Mouse (Mus musculus) fat pad, adult 2 months (tissue): ENCODE measurements around the gene Zfp746.
"Not testable (repeated sequence)": the region's sequence is repeated elsewhere in the genome, so short reads cannot be mapped to it uniquely, and the experiment has no call there.

Source experiments
- DNase-seq: peaks from one replicate; pipeline ENCODE4 v3.0.0-alpha.2; 2011; ENCODE audit warnings: low read depth, low spot score; ENCODE audit errors: extremely low read depth

Zfp746 gene

GRCm38 (mm10) chr6:48086471-48086878 lies at the start of gene Zfp746:
Gene Zfp746 (minus strand): TSS chr6:48086593.
- DNase-seq = no peak

- not testable (repeated sequence) for DNase-seq
Measured at GRCm38 (mm10) chr6:48121092-48121491, 34.7 kb upstream of the Zfp746 start.

GRCm38 (mm10) chr6:48116036-48116435 lies 29.6 kb upstream of the Zfp746 start:
- DNase-seq = no peak

GRCm38 (mm10) chr6:48086957-48087715 lies 743 bp upstream of the Zfp746 start:
- DNase-seq = no peak

DNA sequence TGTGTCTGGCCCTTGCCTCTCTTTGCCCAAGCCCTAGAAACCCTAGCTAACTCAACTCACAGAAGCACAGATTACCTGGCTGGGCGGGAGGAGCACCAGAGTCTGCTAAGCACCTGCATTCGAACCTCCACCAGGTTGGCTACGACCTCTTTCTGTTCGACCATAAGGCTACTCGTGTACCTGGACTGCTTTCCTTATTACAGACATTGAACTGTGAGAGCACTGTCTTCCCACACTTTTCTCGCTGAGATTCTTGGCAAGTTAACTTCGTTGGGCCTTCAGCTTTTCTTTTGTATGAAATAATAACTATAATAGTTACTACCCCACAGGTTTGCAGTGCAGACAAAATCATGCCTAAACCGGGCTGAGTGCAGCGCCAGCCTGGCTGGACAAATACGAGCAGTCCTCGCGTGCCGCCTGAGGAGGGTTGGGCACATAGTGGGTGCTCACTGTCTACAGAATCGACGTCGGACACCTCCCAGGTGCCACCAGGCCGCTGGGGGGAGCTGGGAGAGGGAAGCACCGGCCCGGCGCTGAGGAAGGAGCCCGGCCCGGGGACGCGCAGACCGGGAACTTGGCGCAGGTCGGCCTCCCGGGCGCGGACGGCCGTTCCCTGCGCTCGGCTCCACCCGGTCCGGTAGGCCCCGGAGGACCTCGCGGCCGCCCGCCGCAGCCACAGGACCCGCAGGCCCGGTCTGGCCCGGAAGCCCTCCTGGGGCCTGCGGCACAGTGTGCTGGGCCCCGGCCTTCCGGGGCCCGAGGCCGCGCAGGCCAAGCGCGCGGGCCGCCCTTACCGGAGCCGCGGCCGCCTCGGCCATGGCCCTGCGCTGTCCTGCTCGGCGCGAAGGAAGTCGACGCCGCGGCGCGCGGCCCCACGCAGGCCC lies 630 bp downstream of the Zfp746 start:
- DNase-seq = no peak

- no peak for DNase-seq
Measured at GRCm38 (mm10) chr6:48083733-48084191, 2.6 kb downstream of the Zfp746 start.

DNA sequence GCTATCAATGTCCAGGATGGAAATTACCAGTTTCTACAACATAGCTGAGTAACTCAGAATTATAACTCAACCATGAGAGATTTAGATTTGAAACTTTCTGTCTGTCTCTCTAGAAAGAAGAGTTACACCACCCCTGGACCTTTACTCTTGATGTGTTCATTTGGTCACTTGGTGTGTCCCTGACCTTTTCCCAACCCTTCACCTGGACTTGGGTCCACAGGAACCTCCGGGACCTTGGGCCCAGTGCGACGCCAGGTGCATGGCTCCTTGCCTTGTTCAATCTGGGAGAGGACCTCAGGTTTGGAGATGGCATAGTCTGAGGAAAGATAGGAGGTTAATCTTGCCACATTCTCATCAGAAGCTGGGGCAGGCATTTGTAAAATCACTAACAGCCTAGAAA lies 4.4 kb downstream of the Zfp746 start:
- DNase-seq = no peak

GRCm38 (mm10) chr6:48081021-48081420 lies 5.4 kb downstream of the Zfp746 start:
- DNase-seq = no peak

DNA sequence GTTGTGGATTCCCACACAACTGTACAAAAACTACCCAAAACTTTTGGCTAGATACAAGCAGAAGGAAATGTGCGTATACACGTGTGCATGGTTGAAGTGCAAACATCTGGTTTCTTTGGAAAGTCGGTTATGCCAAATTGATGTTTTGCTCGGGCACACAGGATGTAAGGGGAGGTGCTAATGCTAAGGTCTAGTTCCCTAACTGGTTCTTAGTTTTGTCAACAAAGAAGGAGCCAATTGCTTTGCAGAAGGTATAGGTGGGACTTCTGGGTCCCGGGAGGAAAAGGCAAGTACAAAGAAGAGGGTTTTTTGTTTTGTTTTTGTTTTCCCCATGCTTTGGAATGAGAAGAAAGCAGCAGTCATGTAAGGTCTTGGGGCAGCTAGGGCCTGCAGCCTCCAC lies 13.1 kb downstream of the Zfp746 start:
- no peak for DNase-seq

GRCm38 (mm10) chr6:48067492-48067891 lies 18.9 kb downstream of the Zfp746 start:
- no peak for DNase-seq

DNA sequence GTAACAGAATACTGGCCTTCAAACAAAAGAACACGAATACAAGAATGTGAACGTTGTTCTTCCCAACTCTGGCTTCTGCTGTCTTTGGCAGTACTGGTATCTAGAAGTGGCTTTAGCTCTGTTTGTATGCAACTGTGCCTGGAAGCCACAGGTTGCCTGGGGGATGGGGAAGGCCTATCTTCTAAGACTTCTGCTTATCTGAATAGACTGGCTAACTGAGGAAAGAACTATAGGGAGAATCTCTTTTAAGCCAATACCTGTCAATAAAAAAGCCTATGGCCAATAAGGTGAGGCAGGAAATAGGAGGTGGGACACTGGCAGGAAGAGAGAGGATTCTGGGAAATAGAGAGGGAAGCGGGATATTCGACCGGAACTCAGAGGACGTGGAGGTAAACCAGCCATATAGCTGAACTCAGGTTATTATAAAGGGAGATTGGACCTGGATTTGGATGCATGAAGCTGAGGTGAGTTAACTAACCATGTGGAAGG lies 20.8 kb downstream of the Zfp746 start:
- no peak for DNase-seq

GRCm38 (mm10) chr6:48064451-48064850 lies 21.9 kb downstream of the Zfp746 start:
- DNase-seq = no peak

DNA sequence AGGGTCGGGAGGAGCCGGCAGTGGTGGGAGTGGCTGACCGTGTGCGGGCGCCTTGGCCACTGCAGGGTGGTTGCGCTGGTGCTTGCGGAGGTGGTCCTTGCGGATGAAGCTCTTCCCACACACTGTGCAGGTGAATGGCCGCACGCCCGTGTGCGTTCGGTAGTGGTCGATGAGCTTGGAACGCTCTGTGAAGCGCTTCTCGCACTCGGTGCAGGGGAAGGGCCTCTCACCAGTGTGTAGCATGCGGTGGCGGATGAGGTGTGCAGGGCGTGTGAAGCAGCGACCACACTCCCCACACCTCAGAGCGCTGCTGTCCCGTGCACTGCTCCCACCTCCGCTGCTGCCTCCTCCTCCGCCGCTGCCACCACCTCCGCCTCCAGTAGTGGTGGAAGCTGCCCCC lies 22.5 kb downstream of the Zfp746 start:
- no peak for DNase-seq

DNA sequence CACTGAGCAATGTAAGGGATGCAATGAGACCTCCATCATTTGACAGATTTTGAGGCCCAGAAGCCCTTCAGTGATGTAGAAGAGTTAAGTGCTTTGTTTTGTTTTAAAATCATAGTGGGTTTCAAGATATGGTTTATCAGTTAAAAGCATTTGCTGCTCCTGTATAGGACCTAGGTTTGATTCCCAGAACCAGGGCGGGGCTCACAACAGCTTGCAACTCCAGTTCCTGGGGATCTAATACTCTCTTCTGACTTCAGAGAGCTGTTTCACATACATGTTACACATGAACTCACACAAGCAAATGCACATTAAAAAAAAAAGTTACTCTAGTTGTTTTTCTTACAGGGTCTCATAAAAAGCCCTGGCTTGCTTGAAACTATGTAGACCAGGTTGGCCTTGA lies 25.5 kb downstream of the Zfp746 start:
- DNase-seq = no peak

- no peak for DNase-seq
Measured at GRCm38 (mm10) chr6:48060421-48060820, 26.0 kb downstream of the Zfp746 start.

DNA sequence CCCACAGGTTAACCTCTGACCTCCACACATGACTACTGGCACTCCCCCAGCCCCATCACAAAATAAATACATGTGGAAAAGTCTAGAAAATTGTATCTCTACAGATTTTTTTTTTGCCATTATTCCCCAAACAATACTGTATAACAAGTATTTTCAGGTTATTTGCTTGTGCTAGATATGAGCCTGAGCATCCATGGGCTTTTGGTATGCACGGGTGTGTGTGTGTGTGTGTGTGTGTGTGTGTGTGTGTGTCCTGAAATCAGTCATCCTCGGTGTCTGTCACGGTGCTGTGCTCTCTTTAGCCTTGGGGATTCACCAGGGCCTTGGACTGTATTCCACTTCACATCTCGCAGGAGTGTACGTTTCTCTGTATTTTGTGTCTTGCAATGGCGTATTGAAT lies 34.3 kb downstream of the Zfp746 start:
- no peak for DNase-seq

GRCm38 (mm10) chr6:48051666-48052065 lies 34.7 kb downstream of the Zfp746 start:
- DNase-seq = no peak

- DNase-seq = no peak
Measured at GRCm38 (mm10) chr6:48049273-48050065, 36.9 kb downstream of the Zfp746 start.

GRCm38 (mm10) chr6:48048426-48049272 lies 37.7 kb downstream of the Zfp746 start, which contains the start of gene Zfp777:
Gene Zfp777 (minus strand): TSS chr6:48048911.
- peak; percentile 8 for DNase-seq
